Mouse (Mus musculus) MEL (cell line): Measurements from ENCODE around the gene Rrp36. TPM values are rescaled to one million over a fixed set of nuclear protein-coding genes. Genes with fewer than 3 reads are reported as not detected.

ENCODE experiments used
- DNase-seq: peaks from one replicate; pipeline ENCODE4 v3.0.0; 2011; ENCODE audit warnings: low read depth, low spot score
- H3K27ac ChIP-seq: 2 replicates; pipeline ENCODE4 v1.5.1; 2012; ENCODE audit warnings: low read depth, mild to moderate bottlenecking, control low read depth, low read length, moderate library complexity; ENCODE audit not compliant: control insufficient read depth
- H3K27me3 ChIP-seq, 2 experiments: fragments of 150-350 bp in 1 of 2; sonication (generic) in 1 of 2; 2 replicates each; pipeline ENCODE4 v1.6.1; 2012; ENCODE audit warnings: low read length in 2 of 2, mild to moderate bottlenecking in 2 of 2, improper control_type of control experiment in 1 of 2, moderate library complexity in 1 of 2; ENCODE audit not compliant: insufficient read depth in 2 of 2, control insufficient read depth in 1 of 2
- H3K36me3 ChIP-seq, 2 experiments: 2 replicates each; pipeline ENCODE4 v1.6.1; 2012 to 2014; ENCODE audit warnings: low read length in 2 of 2, improper control_type of control experiment in 1 of 2, inconsistent platforms in 1 of 2, mild to moderate bottlenecking in 1 of 2; ENCODE audit not compliant: insufficient read depth in 2 of 2, control insufficient read depth in 1 of 2
- H3K4me1 ChIP-seq, 2 experiments: fragments of 150-350 bp in 1 of 2; sonication (generic) in 1 of 2; 2 replicates each; pipeline ENCODE4 v1.6.1; 2012; ENCODE audit warnings: low read length in 2 of 2, improper control_type of control experiment in 1 of 2, mild to moderate bottlenecking in 1 of 2; ENCODE audit not compliant: insufficient read depth in 2 of 2, control insufficient read depth in 1 of 2
- H3K4me3 ChIP-seq, 2 experiments: fragments of 150-350 bp in 1 of 2; sonication (generic) in 1 of 2; 2 replicates each; pipeline ENCODE4 v1.5.1; 2012; ENCODE audit warnings: low read depth in 2 of 2, low read length in 2 of 2, mild to moderate bottlenecking in 2 of 2, moderate library complexity in 2 of 2, control low read depth in 1 of 2, improper control_type of control experiment in 1 of 2; ENCODE audit not compliant: control insufficient read depth in 1 of 2, insufficient read depth in 1 of 2
- H3K79me2 ChIP-seq: 2 replicates; pipeline ENCODE4 v1.6.1; 2012; ENCODE audit warnings: mild to moderate bottlenecking, low read length, moderate library complexity; ENCODE audit not compliant: control insufficient read depth, poor library complexity, insufficient read depth
- H3K9ac ChIP-seq: 2 replicates; pipeline ENCODE4 v1.6.1; 2012; ENCODE audit warnings: low read depth, mild to moderate bottlenecking, control low read depth, low read length, moderate library complexity; ENCODE audit not compliant: control insufficient read depth, poor library complexity, severe bottlenecking
- H3K9me3 ChIP-seq: fragments of 150-350 bp; sonication (generic); replicated peaks from 2 replicates; pipeline ENCODE4 v1.6.1; 2012; ENCODE audit warnings: mild to moderate bottlenecking, low read length, improper control_type of control experiment, moderate library complexity; ENCODE audit not compliant: insufficient read depth
- CHD1 ChIP-seq: IDR thresholded peaks from 2 replicates; pipeline ENCODE4 v1.6.1; 2012; ENCODE audit warnings: low read depth, mild to moderate bottlenecking, inconsistent platforms, low read length, improper control_type of control experiment
- E2F4 ChIP-seq: IDR thresholded peaks from 2 replicates; pipeline ENCODE4 v1.6.1; 2011; ENCODE audit warnings: low read depth, low read length, improper control_type of control experiment, borderline replicate concordance
- EP300 ChIP-seq, 2 experiments: IDR thresholded peaks; 2 replicates each; pipeline ENCODE4 v1.6.1; 2011; ENCODE audit warnings: improper control_type of control experiment in 2 of 2, low read length in 2 of 2, low read depth in 1 of 2, mild to moderate bottlenecking in 1 of 2
- GABPA ChIP-seq: IDR thresholded peaks from 2 replicates; pipeline ENCODE4 v1.6.1; 2012; ENCODE audit warnings: low read depth, mild to moderate bottlenecking, inconsistent platforms, low read length, improper control_type of control experiment, moderate library complexity
- GATA1 ChIP-seq: IDR thresholded peaks from 2 replicates; pipeline ENCODE4 v1.6.1; 2011; ENCODE audit warnings: low read depth, low read length, improper control_type of control experiment
- HCFC1 ChIP-seq: IDR thresholded peaks from 2 replicates; pipeline ENCODE4 v1.6.1; 2012; ENCODE audit warnings: low read depth, mild to moderate bottlenecking, inconsistent platforms, low read length, improper control_type of control experiment, moderate library complexity
- JUND ChIP-seq: IDR thresholded peaks from 2 replicates; pipeline ENCODE4 v1.6.1; 2011; ENCODE audit warnings: low read depth, mild to moderate bottlenecking, improper control_type of control experiment, low read length
- KAT2A ChIP-seq: conservative IDR thresholded peaks from 2 replicates; pipeline ENCODE4 v1.6.1; 2012; ENCODE audit warnings: low read depth, low read length, improper control_type of control experiment, inconsistent platforms
- MAFK ChIP-seq: IDR thresholded peaks from 2 replicates; pipeline ENCODE4 v1.6.1; 2011; ENCODE audit warnings: low read depth, mild to moderate bottlenecking, low read length, improper control_type of control experiment, borderline replicate concordance
- MAZ ChIP-seq: IDR thresholded peaks from 2 replicates; pipeline ENCODE4 v1.6.1; 2012; ENCODE audit warnings: low read depth, mild to moderate bottlenecking, inconsistent platforms, low read length, improper control_type of control experiment
- MEF2A ChIP-seq: IDR thresholded peaks from 2 replicates; pipeline ENCODE4 v1.6.1; 2014; ENCODE audit warnings: low read depth, mild to moderate bottlenecking, inconsistent platforms, low read length, improper control_type of control experiment; ENCODE audit not compliant: poor library complexity, insufficient replicate concordance, severe bottlenecking; ENCODE audit errors: extremely low read depth
- MXI1 ChIP-seq: IDR thresholded peaks from 2 replicates; pipeline ENCODE4 v1.6.1; 2011; ENCODE audit warnings: mild to moderate bottlenecking, low read depth, low read length, improper control_type of control experiment
- MYB ChIP-seq: IDR thresholded peaks from 2 replicates; pipeline ENCODE4 v1.6.1; 2011; ENCODE audit warnings: mild to moderate bottlenecking, low read depth, low read length, improper control_type of control experiment
- NELFE ChIP-seq: IDR thresholded peaks from 2 replicates; pipeline ENCODE4 v1.6.1; 2011; ENCODE audit warnings: low read depth, low read length, improper control_type of control experiment
- NRF1 ChIP-seq: IDR thresholded peaks from 2 replicates; pipeline ENCODE4 v1.6.1; 2014; ENCODE audit warnings: low read depth, mild to moderate bottlenecking, inconsistent platforms, low read length, improper control_type of control experiment, moderate library complexity; ENCODE audit not compliant: poor library complexity, insufficient read depth, severe bottlenecking
- POLR2A ChIP-seq, 2 experiments: IDR thresholded peaks; 2 replicates each; pipeline ENCODE4 v1.6.1; 2011 to 2012; ENCODE audit warnings: low read length in 2 of 2, mild to moderate bottlenecking in 2 of 2, control low read depth in 1 of 2, improper control_type of control experiment in 1 of 2, low read depth in 1 of 2, moderate library complexity in 1 of 2; ENCODE audit not compliant: control insufficient read depth in 1 of 2, insufficient read depth in 1 of 2, poor library complexity in 1 of 2
- POLR2AphosphoS2 ChIP-seq: IDR thresholded peaks from 2 replicates; pipeline ENCODE4 v1.6.1; 2011; ENCODE audit warnings: low read length, improper control_type of control experiment
- POLR2AphosphoS5 ChIP-seq: IDR thresholded peaks from 2 replicates; pipeline ENCODE4 v1.6.1; 2012; ENCODE audit warnings: low read depth, borderline replicate concordance, mild to moderate bottlenecking, inconsistent platforms, low read length, moderate library complexity, mixed read lengths
- SIN3A ChIP-seq: IDR thresholded peaks from 2 replicates; pipeline ENCODE4 v1.6.1; 2012; ENCODE audit warnings: low read length, improper control_type of control experiment, inconsistent platforms
- SMC3 ChIP-seq: IDR thresholded peaks from 2 replicates; pipeline ENCODE4 v1.6.1; 2011; ENCODE audit warnings: low read depth, low read length, improper control_type of control experiment
- TAL1 ChIP-seq: IDR thresholded peaks from 2 replicates; pipeline ENCODE4 v1.6.1; 2012; ENCODE audit warnings: mild to moderate bottlenecking, inconsistent platforms, low read length, moderate library complexity, mixed read lengths
- TCF12 ChIP-seq: IDR thresholded peaks from 2 replicates; pipeline ENCODE4 v1.6.1; 2014; ENCODE audit warnings: low read depth, mild to moderate bottlenecking, inconsistent platforms, low read length, improper control_type of control experiment, moderate library complexity
- USF1 ChIP-seq: IDR thresholded peaks from 2 replicates; pipeline ENCODE4 v1.6.1; 2014; ENCODE audit warnings: low read depth, mild to moderate bottlenecking, inconsistent platforms, low read length, improper control_type of control experiment, moderate library complexity
- USF2 ChIP-seq, 2 experiments: IDR thresholded peaks; 2 replicates each; pipeline ENCODE4 v1.6.1; 2011 to 2012; ENCODE audit warnings: improper control_type of control experiment in 2 of 2, low read length in 2 of 2, borderline replicate concordance in 1 of 2, inconsistent platforms in 1 of 2, low read depth in 1 of 2, mild to moderate bottlenecking in 1 of 2; ENCODE audit not compliant: insufficient read depth in 1 of 2
- ZC3H11A ChIP-seq: IDR thresholded peaks from 2 replicates; pipeline ENCODE4 v1.6.1; 2012; ENCODE audit warnings: low read depth, mild to moderate bottlenecking, inconsistent platforms, low read length, improper control_type of control experiment
- ZKSCAN1 ChIP-seq: IDR thresholded peaks from 2 replicates; pipeline ENCODE4 v1.6.1; 2012; ENCODE audit warnings: low read depth, mild to moderate bottlenecking, inconsistent platforms, low read length, improper control_type of control experiment, moderate library complexity
- ZMIZ1 ChIP-seq: IDR thresholded peaks from 2 replicates; pipeline ENCODE4 v1.6.1; 2012; ENCODE audit warnings: low read depth, mild to moderate bottlenecking, inconsistent platforms, low read length, improper control_type of control experiment, moderate library complexity
- ZNF384 ChIP-seq: IDR thresholded peaks from 2 replicates; pipeline ENCODE4 v1.6.1; 2012; ENCODE audit warnings: low read depth, mild to moderate bottlenecking, inconsistent platforms, low read length, improper control_type of control experiment
- polyA plus RNA-seq, 2 experiments: library from polyadenylated mRNA; stranded (reverse) in 1 of 2; unstranded in 1 of 2; fragments of >175 nt in 1 of 2; fragments of >200 nt in 1 of 2; gene quantifications; 2 replicates each; pipeline versions ENCODE4 v1.2.1 to v1.2.4; 2012; ENCODE audit warnings: low replicate concordance in 2 of 2, low read depth in 1 of 2; ENCODE audit not compliant: insufficient read length in 2 of 2, insufficient read depth in 1 of 2, missing spikeins in 1 of 2
- total RNA-seq: library from RNA; depleted of rRNA; stranded (reverse); fragments of 300-350 nt; gene quantifications from 2 replicates; pipeline ENCODE4 v1.2.3, GENCODE M21; 2012

Gene Rrp36
- total and polyA plus RNA-seq, 3 experiments = 51.2 to 55.3 TPM; not detected in 1

DNA sequence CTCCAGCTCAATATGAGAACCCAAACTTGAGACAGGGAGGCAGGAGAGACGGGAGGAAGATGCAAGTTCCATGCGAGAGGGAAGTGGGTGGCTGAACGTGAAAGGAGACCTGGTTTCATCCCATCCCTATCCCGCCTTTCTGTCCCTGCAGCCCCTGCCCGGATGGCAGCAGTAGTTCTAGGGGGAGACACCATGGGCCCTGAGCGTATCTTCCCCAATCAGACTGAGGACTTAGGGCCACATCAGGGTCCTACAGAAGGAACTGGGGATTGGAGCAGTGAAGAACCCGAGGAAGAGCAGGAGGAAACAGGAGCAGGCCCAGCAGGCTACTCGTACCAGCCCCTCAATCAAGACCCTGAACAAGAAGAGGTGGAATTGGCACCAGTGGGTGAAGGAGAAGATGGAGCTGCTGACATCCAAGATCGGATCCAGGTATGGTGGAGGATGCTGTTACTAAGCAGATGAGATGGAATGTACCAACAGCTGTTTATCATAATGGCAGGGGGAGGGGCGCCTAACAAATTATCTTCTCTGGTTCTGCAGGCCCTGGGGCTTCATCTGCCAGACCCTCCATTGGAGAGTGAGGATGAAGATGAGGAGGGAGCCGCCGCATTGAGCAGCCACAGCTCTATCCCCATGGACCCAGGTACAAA is 7.4 kb upstream of the Rrp36 start:
- no peak for DNase-seq
- H3K79me2 ChIP-seq = peaks cover 35% of the 10 kb centered on the region
- peaks cover 2 to 9% of the 10 kb centered on the region in 2 experiments; a peak in 3 of 4 replicates for H3K4me1 ChIP-seq
- H3K36me3 ChIP-seq = peaks cover 0 to 13% of the 10 kb centered on the region in 2 experiments; a peak in 2 of 4 replicates
- H3K9me3 ChIP-seq = no peaks in the 10 kb centered on the region
- TF ChIP-seq SIN3A (no peak), E2F4 (no peak), SMC3 (no peak), JUND (no peak), NRF1 (no peak)
- H3K27ac ChIP-seq = peak overlapping the region; percentile 26; the same call in 1 of the 2 replicates
- peak overlapping the region; percentile 78 for H3K9ac ChIP-seq
- H3K4me3 ChIP-seq = peak overlapping the region; percentile 73 to 76
- H3K27me3 ChIP-seq = no peaks in the 10 kb centered on the region

DNA sequence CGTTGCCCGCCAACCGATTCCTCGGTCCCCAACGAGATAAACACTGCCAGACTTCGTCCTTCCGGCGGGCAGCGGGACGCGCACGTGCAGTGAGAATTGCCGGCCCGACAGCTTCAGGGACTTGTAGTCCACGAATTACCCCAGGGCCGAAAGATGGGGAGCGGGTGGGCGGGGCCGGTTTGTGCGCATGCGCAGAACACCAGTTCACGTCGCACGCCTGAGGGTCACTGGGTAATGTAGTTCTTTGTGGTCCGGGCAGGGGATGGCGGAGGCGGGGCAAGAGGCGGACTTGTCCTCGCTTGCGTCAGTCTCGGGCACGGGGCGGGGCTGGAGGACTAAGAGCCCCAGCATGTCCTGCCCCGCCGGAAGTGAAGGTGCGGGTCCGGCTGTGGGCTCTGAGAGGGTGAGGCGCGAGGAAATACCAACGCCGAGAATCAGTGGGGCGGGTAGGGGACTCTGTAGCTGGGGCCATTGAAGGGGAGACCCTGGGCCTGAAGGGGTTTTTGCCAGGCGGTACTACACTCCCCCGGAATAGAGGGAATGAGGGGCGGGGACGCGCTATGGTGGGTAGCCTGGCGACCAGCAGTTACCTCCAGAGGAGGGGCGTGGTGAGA is 6.7 kb upstream of the Rrp36 start, which contains the start of gene Klhdc3:
TSS of gene Klhdc3 (minus strand) at position 155 of the 614 bp plus-strand sequence.
- Histone ChIP-seq H3K27ac (peak within 1 kb of the TSS; percentile 86), H3K4me1 (peaks cover 2 to 9% of the 10 kb centered on the region in 2 experiments; a peak in 3 of 4 replicates), H3K79me2 (peaks cover 35% of the 10 kb centered on the region), H3K27me3 (no peaks in the 10 kb centered on the region), H3K9me3 (no peaks in the 10 kb centered on the region), H3K9ac (peak within 1 kb of the TSS; percentile 95), H3K36me3 (peaks cover 0 to 13% of the 10 kb centered on the region in 2 experiments; a peak in 2 of 4 replicates), H3K4me3 (peak within 1 kb of the TSS; percentile 80 to 93)
- peak; percentile 100 for DNase-seq
- peak; percentile 84 for TF ChIP-seq NRF1
- TF ChIP-seq GABPA = no peak
- no peak for TF ChIP-seq EP300 (IDR thresholded peaks at IDR 0.05; ENCODE audit: low read depth in 1 of 2, low read length in 2 of 2)
- no peak for TF ChIP-seq SMC3
- TF ChIP-seq USF2 (IDR thresholded peaks at IDR 0.05; ENCODE audit: borderline replicate concordance in 1 of 2, insufficient read depth in 1 of 2, low read depth in 1 of 2, low read length in 2 of 2) = no peak
- peak; percentile 53; the same call in 1 of the 2 replicates for TF ChIP-seq TCF12
- TF ChIP-seq ZC3H11A = no peak
- no peak for TF ChIP-seq CHD1
- peak; percentile 90 for TF ChIP-seq MXI1
- TF ChIP-seq GATA1 = no peak
- TF ChIP-seq JUND = no peak
- TF ChIP-seq ZKSCAN1 = no peak
- peak; percentile 98 for TF ChIP-seq HCFC1
- TF ChIP-seq USF1 = peak; percentile 55
- TF ChIP-seq ZMIZ1 = peak; percentile 57
- TF ChIP-seq POLR2AphosphoS5 = no peak
- TF ChIP-seq MAZ = 0 out of 2 replicates have a peak, but pooled peaks have one; percentile 17
- TF ChIP-seq ZNF384 = no peak
- no peak for TF ChIP-seq MEF2A
- no peak for TF ChIP-seq MAFK
- TF ChIP-seq POLR2A (IDR thresholded peaks at IDR 0.05; ENCODE audit: control insufficient read depth in 1 of 2, insufficient read depth in 1 of 2, low read depth in 1 of 2, low read length in 2 of 2, poor library complexity in 1 of 2) = peak; percentile 34 to 68; a peak in 3 of 4 replicates
- peak; percentile 79; the same call in 1 of the 2 replicates for TF ChIP-seq KAT2A
- peak; percentile 70; the same call in 1 of the 2 replicates for TF ChIP-seq POLR2AphosphoS2
- TF ChIP-seq E2F4 = no peak
- no peak for TF ChIP-seq MYB
- TF ChIP-seq TAL1 = no peak
- peak; percentile 72 for TF ChIP-seq NELFE
